Mouse (Mus musculus) B cell, adult 67 days (primary cell): Measurements from ENCODE around the gene Cwc25. TPM values are rescaled to one million over a fixed set of nuclear protein-coding genes. Genes with fewer than 3 reads are reported as not detected.

Experiments used
- total RNA-seq, 2 experiments: library from RNA; stranded (reverse); gene quantifications; 4 replicates each; pipeline ENCODE4 v1.2.4; 2023

The Cwc25 gene
- total RNA-seq: 10 to 100 TPM; 48.1 to 56.0 TPM

GRCm38 (mm10) chr11:97766154-97766881 lies at the start of gene Cwc25:
TSS of gene Cwc25 (minus strand) at chr11:97766556.

DNA sequence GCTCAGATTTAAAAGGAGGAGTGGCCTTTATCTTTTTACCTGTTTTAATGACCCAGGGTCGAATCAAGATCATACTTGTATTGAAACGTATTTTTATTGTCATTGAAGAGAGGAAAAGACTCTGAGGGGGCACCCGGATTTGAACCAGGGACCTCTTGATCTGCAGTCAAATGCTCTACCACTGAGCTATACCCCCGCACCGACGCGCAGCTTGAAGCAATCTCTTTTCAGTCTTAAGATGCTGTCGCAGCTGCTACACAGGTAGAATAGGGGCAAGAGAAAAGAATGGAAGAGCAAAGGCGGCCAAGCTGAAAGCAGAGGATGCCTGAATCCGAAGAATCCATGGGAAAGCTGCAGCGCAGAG lies 32.4 kb upstream of the Cwc25 start, which contains the start of gene Lasp1:
Lasp1 (plus strand) TSS at position 219 of the 364 bp plus-strand sequence.

GRCm38 (mm10) chr11:97781832-97782563 lies 15.6 kb upstream of the Cwc25 start, which contains the start of gene Rpl23:
TSS of gene Rpl23 (minus strand) at chr11:97782437.

GRCm38 (mm10) chr11:97775808-97776496 lies 9.6 kb upstream of the Cwc25 start, which contains the start of gene 1700001P01Rik:
TSS of gene 1700001P01Rik (minus strand) at chr11:97775918.

DNA sequence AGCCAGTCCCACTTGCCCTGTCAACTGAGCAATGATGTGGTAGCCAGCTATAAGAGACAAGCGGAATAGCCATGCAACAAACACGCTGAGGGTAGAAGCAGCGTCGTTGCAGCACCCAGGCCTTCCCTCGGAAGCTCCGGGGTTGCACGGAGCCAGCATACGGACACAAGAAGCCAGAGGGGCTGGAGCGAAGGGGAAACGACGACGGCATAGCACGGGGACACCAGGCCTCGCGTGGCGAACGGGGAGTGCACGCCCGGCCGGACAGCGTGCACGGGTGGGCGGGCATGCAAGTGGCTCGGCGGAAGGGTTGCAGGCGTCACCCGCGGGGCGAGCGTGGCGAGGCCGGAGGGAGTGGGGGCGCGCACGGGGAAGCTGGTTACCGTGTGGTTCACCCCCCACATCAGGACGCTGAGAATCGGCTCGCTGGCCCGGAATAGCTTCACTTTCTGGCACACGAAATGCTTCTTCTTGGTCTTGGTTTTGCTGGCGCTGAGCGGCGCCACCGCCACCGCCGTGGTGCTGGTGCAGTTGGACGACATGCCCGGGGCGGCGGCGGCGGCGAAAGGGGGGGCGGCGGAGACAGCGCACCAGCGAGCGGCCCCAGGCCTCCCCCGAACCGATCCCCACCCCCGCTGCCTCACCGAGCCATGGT lies 22.2 kb downstream of the Cwc25 start, which contains the start of gene Pip4k2b:
Pip4k2b (minus strand) TSS at position 642 of the 655 bp plus-strand sequence.

GRCm38 (mm10) chr11:97703039-97703826 lies 63.1 kb downstream of the Cwc25 start, which contains the start of gene Psmb3:
TSS of gene Psmb3 (plus strand) at chr11:97703399.

DNA sequence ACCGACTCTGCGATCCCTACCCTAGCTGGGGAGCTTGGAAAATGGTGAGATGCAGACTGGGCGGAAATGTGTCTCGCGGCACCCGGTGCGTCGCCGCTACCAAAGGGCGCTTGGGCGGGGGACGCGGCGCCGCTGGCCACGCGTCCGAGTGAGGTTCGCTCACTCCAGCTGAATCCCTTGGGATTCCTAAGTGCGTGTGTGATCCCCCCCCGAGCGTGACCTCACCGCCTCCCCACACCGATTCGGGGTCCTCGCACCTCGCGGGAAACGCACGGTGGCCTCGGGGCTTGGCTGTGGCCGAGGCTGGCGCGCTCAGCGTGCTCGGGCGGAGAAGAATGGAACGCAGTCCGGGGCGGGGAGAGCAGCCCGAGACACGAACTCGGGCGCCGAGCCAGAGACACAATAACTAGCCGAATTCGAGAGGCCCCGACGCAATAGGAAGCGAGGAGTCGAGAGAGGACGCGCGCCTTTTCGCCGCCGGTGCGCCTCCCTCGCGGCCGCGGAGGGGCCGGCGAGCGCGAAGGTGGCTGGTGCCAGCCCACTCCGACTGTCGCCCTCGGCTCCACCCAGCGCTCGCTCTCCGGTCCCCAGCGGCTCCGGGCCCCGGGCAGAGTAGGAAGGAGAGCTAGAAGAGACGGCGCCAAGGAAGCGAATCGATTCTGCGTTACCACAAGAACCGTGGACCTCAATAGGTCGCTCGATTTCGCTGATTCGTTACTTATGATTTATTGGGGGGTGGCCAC lies 66.2 kb downstream of the Cwc25 start, which contains the start of gene Pcgf2:
Pcgf2 (minus strand) TSS at position 495 of the 743 bp plus-strand sequence.

Other genes with a start within 250 kb of the Cwc25 start
- under 1 TPM in 1 of 2 experiments, not detected in 1; 0.23 TPM for gene Srcin1, start 190.4 kb downstream of the Cwc25 start, total RNA-seq
- 1 to 10 TPM; 4.0 to 6.5 TPM for gene Epop, start 136.9 kb downstream of the Cwc25 start, total RNA-seq
- gene Mllt6, start 103.1 kb downstream of the Cwc25 start, total RNA-seq: 100 to 1,000 TPM; 186 to 189 TPM
- gene Cisd3, start 80.7 kb downstream of the Cwc25 start, total RNA-seq: 10 to 100 TPM; 51.3 to 57.5 TPM
- gene Pcgf2, start 66.1 kb downstream of the Cwc25 start, total RNA-seq: under 1 TPM in 1 of 2 experiments, not detected in 1; 0.46 TPM
- gene Psmb3, start 63.2 kb downstream of the Cwc25 start, total RNA-seq: 100 to 1,000 TPM; 119 to 126 TPM
- gene Pip4k2b, start 21.9 kb downstream of the Cwc25 start, total RNA-seq: 10 to 100 TPM; 66.2 to 71.1 TPM
- not detected for gene 1700001P01Rik, start 9.4 kb upstream of the Cwc25 start, total RNA-seq
- 1,000 to 10,000 TPM; 1,852 to 1,894 TPM for gene Rpl23, start 15.9 kb upstream of the Cwc25 start, total RNA-seq
- 10 to 100 TPM; 71.1 to 77.0 TPM for gene Lasp1, start 32.4 kb upstream of the Cwc25 start, total RNA-seq
- under 1 TPM; 0.36 to 0.41 TPM for gene B230217C12Rik, start 74.2 kb upstream of the Cwc25 start, total RNA-seq
- 1 to 10 TPM; 1.3 to 2.3 TPM for gene Fbxo47, start 117.6 kb upstream of the Cwc25 start, total RNA-seq
- under 1 TPM; 0.68 to 0.73 TPM for gene Plxdc1, start 219.9 kb upstream of the Cwc25 start, total RNA-seq
- 10 to 100 TPM; 61.3 to 65.0 TPM for gene Arl5c, start 229.6 kb upstream of the Cwc25 start, total RNA-seq